Mouse (Mus musculus) spleen, adult 12 weeks (tissue): ENCODE measurements at regions not wholly inside any gene's neighbourhood (a gene's known extent, or its start where the extent isn't known, plus 50 kb on each side); places are given as distances from the start of the nearest gene placed in this dataset.

Experiments used
- DNase-seq: peaks from one replicate; pipeline ENCODE4 v3.0.0; 2022; ENCODE audit warnings: low spot score

- DNase-seq = no peak
These were observed 55.9 kb upstream of the Ddx3x start for GRCm38 (mm10) chrX:13224902-13225301.

DNA sequence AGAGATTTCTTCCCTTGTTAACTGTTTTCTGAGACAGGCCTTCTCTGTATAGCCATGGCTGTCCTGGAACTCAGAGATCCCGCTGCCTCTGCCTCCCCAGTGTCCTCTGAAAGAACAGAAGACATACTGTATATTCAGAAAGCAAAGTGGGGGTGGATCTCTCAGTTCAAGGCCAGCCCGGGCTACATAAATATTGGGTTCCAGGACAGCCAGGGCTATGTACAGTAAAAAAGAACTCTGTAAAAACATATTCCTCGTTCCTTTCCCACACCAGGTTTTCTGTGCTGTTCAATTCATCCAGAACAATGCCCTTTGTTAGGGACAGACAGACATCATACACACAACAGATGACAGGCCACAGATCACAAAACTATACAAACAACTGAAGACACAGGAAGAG lies 54.3 kb upstream of the Ddx3x start:
- DNase-seq = no peak

DNA sequence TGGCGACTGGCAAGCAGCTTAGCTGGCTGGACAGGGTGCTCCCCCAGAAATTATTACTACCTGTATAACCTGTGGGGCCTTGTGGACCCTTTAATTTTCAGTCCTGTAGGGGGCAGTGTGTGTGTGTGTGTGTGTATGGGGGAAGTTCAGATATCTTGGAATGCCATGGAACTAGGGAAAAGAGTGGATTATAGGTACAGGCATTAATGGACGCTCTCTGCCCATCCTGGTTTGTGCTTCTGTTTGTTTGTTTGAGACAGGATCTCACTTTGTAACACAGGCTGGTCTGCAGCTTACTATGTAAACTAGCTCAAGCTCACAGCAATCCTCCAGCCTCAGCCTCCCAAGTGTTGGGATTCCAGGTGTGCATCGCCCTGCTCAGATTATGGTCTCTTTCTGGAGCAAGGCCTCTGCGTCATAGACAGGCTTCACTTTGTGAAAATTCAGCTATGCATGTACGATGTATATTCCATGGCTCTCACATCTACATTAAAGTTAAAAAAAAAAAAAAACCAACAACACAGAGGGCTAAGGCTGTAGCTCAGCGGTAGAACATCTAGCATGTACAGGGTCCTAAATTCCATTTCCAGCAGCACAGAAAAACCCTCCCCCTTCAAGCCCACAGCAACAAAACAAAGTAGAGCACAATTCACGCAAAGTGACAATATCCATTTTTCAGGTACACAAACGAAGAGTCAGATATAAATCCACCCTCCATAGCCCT lies 50.7 kb upstream of the Ddx3x start:
- DNase-seq = no peak

- DNase-seq = peak; percentile 60
These were observed 50.1 kb upstream of the Ddx3x start for GRCm38 (mm10) chrX:13230615-13231179.
